Comparison of ENCODE assay signal across 18 mouse cellular contexts in the genomic region with DNA sequence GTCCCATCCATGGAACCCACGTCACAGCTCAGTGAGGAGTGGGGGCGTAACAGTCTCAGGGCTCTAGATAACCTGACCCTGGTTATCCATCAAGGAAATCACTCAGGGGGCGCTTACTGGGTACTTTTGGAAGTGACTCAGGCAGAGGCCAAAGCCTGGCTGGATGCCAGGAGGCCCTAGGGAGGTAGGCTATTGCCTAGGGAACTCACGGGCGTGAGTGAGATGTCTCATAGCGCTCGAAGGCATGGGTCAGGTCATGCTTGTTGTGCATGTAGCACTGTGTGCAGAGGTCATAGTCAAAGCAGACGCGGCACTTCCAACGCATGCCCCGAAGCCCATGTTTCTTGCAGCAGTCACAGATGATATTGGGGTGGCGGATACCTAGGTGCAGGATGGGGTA. TPM values are rescaled to one million over a fixed set of nuclear protein-coding genes. Genes with fewer than 3 reads are reported as not detected.
A peak's percentile ranks its signal among the peaks of the same experiment; 100 is the strongest.
DNase-seq lines count a peak whose midpoint lies in the region; ATAC-seq lines count a peak whose summit lies in the region.
"Had no signal": no experiment of that assay in that cellular context is flagged by ENCODE, and none has a peak within 500 bp of the region (broad histone marks: within the 10 kb centered on the region; RNA-seq: fewer than 3 reads in every experiment).

No protein-coding gene starts in this region.

- peaks cover 7 to 17% of the 10 kb centered on the region in 2 experiments for H3K4me1 ChIP-seq in heart, embryonic 14.5 days (ENCODE audit: control insufficient read depth in 2 of 2, insufficient read depth in 2 of 2, low read length in 2 of 2)
- H3K4me1 ChIP-seq in forebrain, embryonic 13.5 days, result no peaks in the 10 kb centered on the region

- H3K27me3 ChIP-seq in heart, embryonic 14.5 days (ENCODE audit: control insufficient read depth, insufficient read depth, low read length), result no peaks in the 10 kb centered on the region
- H3K27me3 ChIP-seq in forebrain, embryonic 13.5 days, result peaks cover 12% of the 10 kb centered on the region
- H3K27me3 ChIP-seq: CH12.LX had no signal

- intact Hi-C loops in heart, postnatal 14 days (cut with DNase I), result no loop called here

- H3K9me3 ChIP-seq in heart, embryonic 14.5 days (ENCODE audit: control insufficient read depth, low read length), result no peaks in the 10 kb centered on the region
- H3K9me3 ChIP-seq in forebrain, embryonic 13.5 days (replicated peaks), result no peaks in the 10 kb centered on the region
- H3K9me3 ChIP-seq: embryonic facial prominence, embryonic 15.5 days; heart, embryonic 12.5 days had no signal

- WGBS in heart, embryonic 14.5 days, result 54% methylated on average over 12 of the region's 12 CpGs
- 90% methylated on average over 12 of the region's 12 CpGs for WGBS in forebrain, embryonic 13.5 days

- H3K4me3 ChIP-seq in heart, embryonic 14.5 days (ENCODE audit: control insufficient read depth in 1 of 2, insufficient read depth in 1 of 2, low read depth in 1 of 2, low read length in 2 of 2), result no peak overlapping the region
- H3K4me3 ChIP-seq in forebrain, embryonic 13.5 days, result no peak overlapping the region
- H3K4me3 ChIP-seq: embryonic facial prominence, embryonic 15.5 days; heart, embryonic 12.5 days had no signal

- H3K27ac ChIP-seq in heart, embryonic 14.5 days (replicated peaks in 1 of 2; ENCODE audit: control insufficient read depth in 1 of 2, insufficient read depth in 1 of 2, low read depth in 2 of 2, low read length in 2 of 2), result peak overlapping the region in 1 of 2 experiments; percentile 33; a peak in 1 of 4 replicates
- H3K27ac ChIP-seq in forebrain, embryonic 13.5 days, result no peak overlapping the region
- H3K27ac ChIP-seq: embryonic facial prominence, embryonic 15.5 days had no signal

- peaks cover 49% of the 10 kb centered on the region for H3K36me3 ChIP-seq in heart, embryonic 14.5 days (ENCODE audit: control insufficient read depth, insufficient read depth, low read length)
- peaks cover 68% of the 10 kb centered on the region for H3K36me3 ChIP-seq in forebrain, embryonic 13.5 days (ENCODE audit: poor library complexity, severe bottlenecking)

- peak; percentile 32; the same call in 1 of the 2 replicates for ATAC-seq in heart, embryonic 14.5 days (ENCODE audit: insufficient number of reproducible peaks, insufficient read depth, low FRiP score, low read depth)
- no peak for ATAC-seq in forebrain, embryonic 13.5 days
- ATAC-seq: forebrain, postnatal 0 days had no signal

- no peak overlapping the region for H3K4me2 ChIP-seq in heart, embryonic 14.5 days (ENCODE audit: low read length)
- no peak overlapping the region for H3K4me2 ChIP-seq in forebrain, embryonic 13.5 days
- H3K4me2 ChIP-seq: embryonic facial prominence, embryonic 15.5 days; heart, embryonic 12.5 days; midbrain, embryonic 11.5 days had no signal

- no peak overlapping the region for H3K9ac ChIP-seq in heart, embryonic 14.5 days (ENCODE audit: low read length)
- no peak overlapping the region for H3K9ac ChIP-seq in forebrain, embryonic 13.5 days
- H3K9ac ChIP-seq: embryonic facial prominence, embryonic 15.5 days; forebrain, postnatal 0 days; heart, embryonic 12.5 days had no signal

- no peak for DNase-seq in heart, postnatal 14 days
- DNase-seq in ovary, postnatal 36 days (ENCODE audit: low spot score), result peak; percentile 61
- DNase-seq in ovary, postnatal 10 days (ENCODE audit: low spot score), result no peak
- peak; percentile 18 for DNase-seq in ZHBTc4 (ENCODE audit: low read depth, low spot score)
- peak; percentile 62 for DNase-seq in testis, postnatal 10 days (ENCODE audit: low spot score)
- DNase-seq: cerebellum, postnatal 36 days; forebrain, postnatal 0 days; kidney, adult 11 months; lung, adult 18-20 months; thymus, postnatal 25 days had no signal

RNA-seq across cellular contexts. Expression of gene Mmp23, which starts 7.5 kb away (rescaled TPM):
- polyA plus RNA-seq in heart, embryonic 14.5 days (2014; fragmentation: Nextera tagmentation; extraction: Ambion mirVana), result 63.1 and 67.1 TPM in 2 replicates
- 10 to 100 TPM; 14.5 to 16.8 TPM for total RNA-seq in heart, postnatal 14 days (2021)
- 1.6 and 2.1 TPM in 2 replicates for polyA plus RNA-seq in forebrain, embryonic 13.5 days (2015; fragmentation: Nextera tagmentation; extraction: Ambion mirVana)

RNA-seq across cellular contexts. Expression of gene Mib2, which starts 8.4 kb away (rescaled TPM):
- polyA plus RNA-seq in heart, embryonic 14.5 days (2014; fragmentation: Nextera tagmentation; extraction: Ambion mirVana), result 12.5 and 15.3 TPM in 2 replicates
- 10 to 100 TPM; 22.4 to 24.9 TPM for total RNA-seq in heart, postnatal 14 days (2021)
- 29.8 and 35.2 TPM in 2 replicates for polyA plus RNA-seq in forebrain, embryonic 13.5 days (2015; fragmentation: Nextera tagmentation; extraction: Ambion mirVana)

RNA-seq across cellular contexts. Expression of gene Gm10563, which starts 15.4 kb away (rescaled TPM):
- polyA plus RNA-seq in heart, embryonic 14.5 days (2014; fragmentation: Nextera tagmentation; extraction: Ambion mirVana), result not detected in 2 replicates
- not detected for total RNA-seq in heart, postnatal 14 days (2021)
- not detected in 2 replicates for polyA plus RNA-seq in forebrain, embryonic 13.5 days (2015; fragmentation: Nextera tagmentation; extraction: Ambion mirVana)
- total RNA-seq: CH12.LX; forebrain, postnatal 0 days; layer of hippocampus, adult 8-10 months; left cerebral cortex, postnatal 36 days had no signal
- polyA plus RNA-seq: embryonic facial prominence, embryonic 15.5 days; forebrain, postnatal 0 days; heart, embryonic 12.5 days; midbrain, embryonic 11.5 days had no signal

RNA-seq across cellular contexts. Expression of gene Fndc10, which starts 33.5 kb away (rescaled TPM):
- polyA plus RNA-seq in heart, embryonic 14.5 days (2014; fragmentation: Nextera tagmentation; extraction: Ambion mirVana), result 1.9 and 2.4 TPM in 2 replicates
- total RNA-seq in heart, postnatal 14 days (2021), result 1 to 10 TPM; 1.5 to 1.8 TPM
- 1.9 and 2.3 TPM in 2 replicates for polyA plus RNA-seq in forebrain, embryonic 13.5 days (2015; fragmentation: Nextera tagmentation; extraction: Ambion mirVana)

RNA-seq across cellular contexts. Expression of gene Cdk11b, which starts 36.0 kb away (rescaled TPM):
- 33.5 and 36.7 TPM in 2 replicates for polyA plus RNA-seq in heart, embryonic 14.5 days (2014; fragmentation: Nextera tagmentation; extraction: Ambion mirVana)
- total RNA-seq in heart, postnatal 14 days (2021), result 10 to 100 TPM; 25.8 to 28.9 TPM
- polyA plus RNA-seq in forebrain, embryonic 13.5 days (2015; fragmentation: Nextera tagmentation; extraction: Ambion mirVana), result 75.5 and 77.9 TPM in 2 replicates

Comparison
In these comparisons a context has a peak if more than half of its experiments do, and no peak if none do; other contexts are left out.
1. DNase-seq: peak in ovary, postnatal 36 days (single experiment), ZHBTc4 (single experiment) and testis, postnatal 10 days (single experiment); none in heart, postnatal 14 days (0 of 2) and ovary, postnatal 10 days (single experiment).
2. RNA of gene Mmp23, which starts 7.5 kb away (polyA plus RNA-seq): 63.1 to 67.1 TPM in heart, embryonic 14.5 days; 1.6 to 2.1 TPM in forebrain, embryonic 13.5 days; every median in the first group is over 10 times any median in the second.